Mouse (Mus musculus): ENCODE measurements around the gene Rbm12b1.

Gene Rbm12b1

DNA sequence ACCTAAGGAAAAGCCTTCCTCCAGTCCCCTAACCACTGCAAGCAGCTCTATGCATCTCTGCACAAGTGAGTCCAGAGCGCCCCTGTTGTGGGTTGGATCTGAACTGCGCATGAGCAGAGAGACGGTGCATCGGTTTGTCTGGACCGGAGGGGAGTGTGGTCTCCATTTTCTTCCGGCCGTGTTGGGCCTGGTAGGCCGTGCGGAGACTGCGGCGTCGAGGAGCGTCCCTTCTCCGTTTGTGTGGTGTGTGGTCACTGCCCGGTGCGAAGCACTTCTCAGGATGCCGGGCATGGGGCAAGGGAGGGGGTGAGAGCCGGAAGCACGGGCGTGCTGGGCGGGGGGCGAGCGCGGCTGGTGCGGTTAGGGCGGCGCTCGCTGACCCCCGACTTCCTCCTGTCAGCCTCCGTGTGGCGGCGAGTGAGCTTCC is at the start of gene Rbm12b1:
Gene Rbm12b1, plus strand, starts transcription at position 124 of the 427 bp plus-strand sequence.
- 1% methylated on average over 21 of the region's 32 CpGs for WGBS

DNA sequence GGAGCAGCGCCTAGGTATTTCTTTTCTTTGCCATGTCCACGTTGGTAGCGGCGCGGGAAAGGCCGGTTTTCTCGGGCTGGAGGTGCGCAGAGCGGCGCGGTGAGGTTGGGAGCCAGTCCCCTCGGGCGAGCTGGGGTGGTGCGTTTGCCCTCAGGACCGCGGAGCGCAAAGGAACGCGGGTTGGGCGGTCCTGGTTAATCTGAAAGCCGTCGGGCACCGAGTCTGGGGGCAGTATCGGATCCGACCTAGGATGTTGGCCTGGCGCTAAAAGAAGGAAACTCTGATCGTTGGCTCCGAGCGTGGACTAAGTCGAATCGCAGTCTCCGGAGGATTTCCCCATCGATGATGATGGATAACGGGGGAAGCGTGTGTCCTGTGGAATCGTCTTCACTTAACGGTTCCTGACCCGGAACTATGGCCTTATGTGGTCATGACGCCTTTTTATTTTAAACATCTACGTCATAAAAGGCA is 563 bp downstream of the Rbm12b1 start:
- WGBS = 2% methylated on average over 26 of the region's 40 CpGs

DNA sequence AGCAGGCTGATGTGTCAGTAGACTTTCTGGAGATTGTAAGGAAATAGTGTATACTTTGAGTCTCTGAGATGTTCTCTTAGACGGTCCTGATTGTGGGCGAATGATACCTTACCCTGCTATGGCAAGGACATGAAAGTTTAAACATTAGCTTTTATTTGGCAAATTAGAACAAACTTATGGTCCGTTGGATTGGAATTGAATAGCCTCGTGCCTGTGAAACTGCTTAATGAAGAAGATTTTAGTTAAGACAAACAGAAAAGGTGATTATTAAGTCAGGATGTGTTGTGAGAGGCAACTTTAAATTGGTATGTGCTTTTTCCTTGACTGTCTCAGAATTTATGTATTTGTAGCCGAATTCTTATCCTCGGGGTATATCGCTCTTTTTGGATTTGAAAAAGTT is 1.5 kb downstream of the Rbm12b1 start:
- WGBS = 54% methylated on average over 7 of the region's 7 CpGs

DNA sequence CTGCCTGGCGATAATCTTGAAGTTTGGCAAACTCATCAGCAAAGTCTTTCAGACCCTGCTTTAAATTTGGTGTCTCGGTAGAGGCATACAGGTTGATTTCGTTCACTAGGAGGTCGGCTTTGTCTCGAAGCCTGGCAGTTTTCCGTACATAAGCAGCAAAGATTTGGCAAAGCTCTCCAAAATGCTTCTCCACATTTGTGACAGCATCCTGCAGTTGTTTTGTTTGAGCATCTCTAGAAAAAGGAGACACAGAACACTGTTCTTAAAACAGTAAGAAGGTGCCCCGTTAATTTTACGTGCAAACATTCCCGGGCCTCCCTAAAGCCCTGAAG is 30.9 kb downstream of the Rbm12b1 start:
- WGBS = 6% methylated on average over 9 of the region's 9 CpGs

DNA sequence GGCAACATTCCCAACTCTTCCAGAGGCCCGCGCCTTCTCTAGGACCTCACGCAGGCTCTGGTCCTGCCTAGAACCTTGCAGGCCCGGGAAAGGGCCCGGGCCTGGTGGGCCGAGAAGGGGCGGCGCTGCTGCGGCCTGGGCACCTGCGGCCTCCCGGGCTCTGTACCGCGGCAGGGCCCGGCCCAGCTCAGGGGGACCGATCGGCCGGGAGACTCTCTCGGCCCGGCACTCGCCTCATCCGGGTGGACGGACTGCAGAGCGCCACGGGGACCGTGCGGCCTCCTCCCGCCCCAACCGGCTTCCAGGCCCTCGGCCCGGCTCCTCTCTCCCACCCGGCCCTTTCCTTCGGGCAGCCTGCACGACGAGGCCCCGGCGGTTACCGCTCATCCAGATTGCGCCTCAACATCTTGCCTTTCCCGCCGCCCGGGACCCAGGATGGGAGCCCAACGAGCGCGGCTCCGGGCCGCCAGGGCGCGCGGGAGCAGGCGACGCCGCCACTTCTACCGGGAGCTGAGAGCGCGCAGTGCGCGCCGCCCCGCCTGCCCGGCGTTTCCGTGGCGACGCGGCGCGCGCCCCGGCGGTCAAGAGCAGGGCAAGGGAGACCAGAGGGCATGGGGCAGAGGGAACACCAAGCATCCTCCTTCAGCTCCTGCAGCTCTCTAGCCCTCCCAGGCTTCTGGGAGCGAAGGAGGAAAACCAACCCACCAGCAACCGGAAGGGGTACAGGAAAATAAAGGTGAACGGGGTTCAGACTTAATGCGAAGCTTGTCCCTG is 31.4 kb downstream of the Rbm12b1 start, which contains the start of gene Fam92a:
Gene Fam92a, minus strand, starts transcription at position 698 of the 774 bp plus-strand sequence.
- whole genome bisulfite sequencing = under 1% methylated on average over 74 of the region's 74 CpGs

GRCm38 (mm10) chr4:12178992-12179391 is 38.9 kb downstream of the Rbm12b1 start:
- WGBS = 53% methylated on average over 10 of the region's 10 CpGs
